16 mouse cellular contexts compared by ENCODE assay signal in the genomic region with DNA sequence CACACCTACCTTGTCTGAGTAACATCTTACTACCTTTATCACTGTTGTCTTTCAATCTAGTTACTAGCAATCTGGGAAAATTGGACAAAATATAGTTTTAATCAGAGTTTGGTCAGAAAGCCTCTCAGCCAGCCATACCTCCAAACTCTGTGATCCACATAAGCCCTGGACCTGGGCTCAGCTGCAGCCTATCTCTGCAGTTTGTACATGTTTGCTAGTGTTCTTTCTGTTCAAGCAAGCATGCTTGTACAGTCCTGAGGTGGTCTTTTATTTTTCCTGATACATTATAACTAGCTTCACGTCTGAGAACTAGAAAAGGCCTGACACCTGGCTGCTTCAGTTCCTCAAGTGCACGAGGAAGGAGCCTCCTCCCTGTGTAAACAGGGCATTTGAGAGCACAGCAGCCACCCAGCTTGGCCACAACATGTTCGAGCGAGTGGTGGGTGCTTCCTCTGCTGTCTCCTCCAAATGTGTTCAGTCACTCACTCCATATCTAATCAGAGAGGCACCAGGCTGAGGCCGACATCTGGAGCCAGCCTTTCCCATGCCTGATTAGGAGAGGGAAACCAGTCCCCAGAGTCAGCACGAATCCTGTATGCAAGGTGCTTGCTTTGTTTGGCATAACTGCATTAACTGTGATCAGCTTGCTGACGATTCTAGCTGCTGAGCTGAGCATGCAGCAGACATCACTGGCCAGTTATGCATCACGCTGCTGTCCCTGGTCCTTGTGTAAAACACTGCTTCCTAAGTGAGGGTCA. TPM values are rescaled to one million over a fixed set of nuclear protein-coding genes. Genes with fewer than 3 reads are reported as not detected.
DNase-seq lines count a peak whose midpoint lies in the region; ATAC-seq lines count a peak whose summit lies in the region.
"Had no signal": no experiment of that assay in that cellular context is flagged by ENCODE, and none has a peak within 500 bp of the region (broad histone marks: within the 10 kb centered on the region; RNA-seq: fewer than 3 reads in every experiment).

No protein-coding gene starts in this region.

- H3K9ac ChIP-seq in midbrain, embryonic 12.5 days (replicated peaks), result no peak overlapping the region
- H3K9ac ChIP-seq: lung, embryonic 15.5 days had no signal

- H3K4me3 ChIP-seq in heart, embryonic 10.5 days, result 0 out of 2 replicates have a peak overlapping the region, but pooled peaks have one; percentile 1
- no peak overlapping the region for H3K4me3 ChIP-seq in midbrain, embryonic 12.5 days
- no peak overlapping the region for H3K4me3 ChIP-seq in midbrain, embryonic 10.5 days
- H3K4me3 ChIP-seq: gastrocnemius, adult 2 months; lung, embryonic 15.5 days had no signal

- H3K4me2 ChIP-seq in midbrain, embryonic 12.5 days (replicated peaks), result no peak overlapping the region
- H3K4me2 ChIP-seq: lung, embryonic 15.5 days had no signal

- peaks cover 29% of the 10 kb centered on the region for H3K4me1 ChIP-seq in heart, embryonic 10.5 days
- H3K4me1 ChIP-seq in midbrain, embryonic 12.5 days, result no peaks in the 10 kb centered on the region
- no peaks in the 10 kb centered on the region for H3K4me1 ChIP-seq in midbrain, embryonic 10.5 days
- H3K4me1 ChIP-seq: lung, embryonic 15.5 days had no signal

- peaks cover 83% of the 10 kb centered on the region for H3K36me3 ChIP-seq in heart, embryonic 10.5 days
- peaks cover 94% of the 10 kb centered on the region for H3K36me3 ChIP-seq in midbrain, embryonic 12.5 days
- peaks cover 100% of the 10 kb centered on the region for H3K36me3 ChIP-seq in midbrain, embryonic 10.5 days

- H3K27ac ChIP-seq in heart, embryonic 10.5 days, result peak overlapping the region; percentile 84
- H3K27ac ChIP-seq in midbrain, embryonic 12.5 days (replicated peaks), result 0 out of 2 replicates have a peak overlapping the region, but pooled peaks have one; percentile 15
- H3K27ac ChIP-seq in midbrain, embryonic 10.5 days (replicated peaks), result no peak overlapping the region
- H3K27ac ChIP-seq: gastrocnemius, adult 2 months; lung, embryonic 15.5 days had no signal

- WGBS in heart, embryonic 10.5 days, result 28% methylated on average over 8 of the region's 8 CpGs
- WGBS in midbrain, embryonic 12.5 days, result 80% methylated on average over 8 of the region's 8 CpGs
- 82% methylated on average over 8 of the region's 8 CpGs for WGBS in midbrain, embryonic 10.5 days

- DNase-seq in heart, embryonic 10.5 days (ENCODE audit: low spot score), result peak; percentile 89
- no peak for DNase-seq in heart, adult 9 months (ENCODE audit: low spot score in 2 of 2)
- no peak for DNase-seq in midbrain, embryonic 10.5 days (ENCODE audit: low spot score)
- DNase-seq in c-Kit-positive CD71-positive TER-119-positive erythroid progenitor cells, embryonic 14.5 days (ENCODE audit: low spot score), result peak; percentile 73
- no peak for DNase-seq in adrenal gland, adult 2 months
- no peak for DNase-seq in thymus, postnatal 0 days (ENCODE audit: low spot score)
- DNase-seq: adrenal gland, adult 8-10 months; cerebellum, postnatal 14 days; gastrocnemius, adult 2 months; kidney, postnatal 14 days; spleen, adult 18-20 months; thymus, adult 18-20 months had no signal

- no peaks in the 10 kb centered on the region for H3K27me3 ChIP-seq in heart, embryonic 10.5 days (ENCODE audit: insufficient read depth, poor library complexity, severe bottlenecking)
- H3K27me3 ChIP-seq in midbrain, embryonic 12.5 days, result no peaks in the 10 kb centered on the region
- H3K27me3 ChIP-seq in midbrain, embryonic 10.5 days (ENCODE audit: low read depth, poor library complexity, severe bottlenecking), result no peaks in the 10 kb centered on the region
- H3K27me3 ChIP-seq: lung, embryonic 15.5 days; Patski had no signal

- no peak for ATAC-seq in midbrain, embryonic 12.5 days (ENCODE audit: low FRiP score, low read depth)
- peak; percentile 95 for ATAC-seq in megakaryocyte progenitor cell, adult 5-6 weeks (replicated peaks; ENCODE audit: poor library complexity)
- ATAC-seq: Patski had no signal

- no peaks in the 10 kb centered on the region for H3K9me3 ChIP-seq in heart, embryonic 10.5 days
- H3K9me3 ChIP-seq in midbrain, embryonic 12.5 days, result no peaks in the 10 kb centered on the region
- no peaks in the 10 kb centered on the region for H3K9me3 ChIP-seq in midbrain, embryonic 10.5 days (replicated peaks)
- H3K9me3 ChIP-seq: lung, embryonic 15.5 days had no signal

RNA-seq across cellular contexts. Expression of gene Ints14, which starts 24.5 kb away (rescaled TPM):
- 55.4 and 58.3 TPM in 2 replicates for polyA plus RNA-seq in heart, embryonic 10.5 days (2016; fragmentation: Nextera tagmentation; extraction: Ambion mirVana)
- polyA plus RNA-seq in midbrain, embryonic 12.5 days (2016; fragmentation: Nextera tagmentation; extraction: Ambion mirVana), result 58.4 and 60.4 TPM in 2 replicates
- 69.7 and 74.0 TPM in 2 replicates for polyA plus RNA-seq in midbrain, embryonic 10.5 days (2016; fragmentation: Nextera tagmentation; extraction: Ambion mirVana)
- 32.2 and 32.9 TPM in 2 replicates for total RNA-seq in megakaryocyte progenitor cell, adult 5-6 weeks (2015)
- total RNA-seq in megakaryocyte progenitor cell, adult 5-6 weeks (2017), result 31.1 and 33.9 TPM in 2 replicates
- total RNA-seq in adrenal gland, adult 2 months (2021), result 10 to 100 TPM; 25.5 to 27.6 TPM
- 7.5 and 9.9 TPM in 2 replicates for polyA plus RNA-seq in adrenal gland, adult 2 months (2012; rRNA removed)
- 50.9 and 54.2 TPM in 2 replicates for polyA plus RNA-seq in thymus, postnatal 0 days (2015; fragmentation: Nextera tagmentation; extraction: Ambion mirVana)

RNA-seq across cellular contexts. Expression of gene Slc24a1, which starts 33.8 kb away (rescaled TPM):
- 0.08 and 0.09 TPM in 2 replicates for polyA plus RNA-seq in heart, embryonic 10.5 days (2016; fragmentation: Nextera tagmentation; extraction: Ambion mirVana)
- polyA plus RNA-seq in midbrain, embryonic 12.5 days (2016; fragmentation: Nextera tagmentation; extraction: Ambion mirVana), result not detected in 2 replicates
- polyA plus RNA-seq in midbrain, embryonic 10.5 days (2016; fragmentation: Nextera tagmentation; extraction: Ambion mirVana), result 0.02 TPM in 1 of 2 replicates, not detected in the other
- not detected in 2 replicates for total RNA-seq in megakaryocyte progenitor cell, adult 5-6 weeks (2015)
- total RNA-seq in megakaryocyte progenitor cell, adult 5-6 weeks (2017), result not detected in 2 replicates
- total RNA-seq in adrenal gland, adult 2 months (2021), result not detected
- not detected in 2 replicates for polyA plus RNA-seq in adrenal gland, adult 2 months (2012; rRNA removed)
- polyA plus RNA-seq in thymus, postnatal 0 days (2015; fragmentation: Nextera tagmentation; extraction: Ambion mirVana), result 0.06 and 0.08 TPM in 2 replicates
- total RNA-seq: adrenal gland, adult 8-10 months; gastrocnemius, adult 2 months had no signal

RNA-seq across cellular contexts. Expression of gene Hacd3, which starts 36.3 kb away (rescaled TPM):
- polyA plus RNA-seq in heart, embryonic 10.5 days (2016; fragmentation: Nextera tagmentation; extraction: Ambion mirVana), result 67.6 and 78.7 TPM in 2 replicates
- 148 and 157 TPM in 2 replicates for polyA plus RNA-seq in midbrain, embryonic 12.5 days (2016; fragmentation: Nextera tagmentation; extraction: Ambion mirVana)
- polyA plus RNA-seq in midbrain, embryonic 10.5 days (2016; fragmentation: Nextera tagmentation; extraction: Ambion mirVana), result 110 and 123 TPM in 2 replicates
- 23.5 and 27.6 TPM in 2 replicates for total RNA-seq in megakaryocyte progenitor cell, adult 5-6 weeks (2015)
- 47.8 and 52.9 TPM in 2 replicates for total RNA-seq in megakaryocyte progenitor cell, adult 5-6 weeks (2017)
- total RNA-seq in adrenal gland, adult 2 months (2021), result 100 to 1,000 TPM; 255 to 306 TPM
- polyA plus RNA-seq in adrenal gland, adult 2 months (2012; rRNA removed), result 177 and 180 TPM in 2 replicates
- polyA plus RNA-seq in thymus, postnatal 0 days (2015; fragmentation: Nextera tagmentation; extraction: Ambion mirVana), result 61.8 and 64.0 TPM in 2 replicates

RNA-seq across cellular contexts. Expression of gene Dpp8, which starts 47.0 kb away (rescaled TPM):
- polyA plus RNA-seq in heart, embryonic 10.5 days (2016; fragmentation: Nextera tagmentation; extraction: Ambion mirVana), result 35.2 and 36.2 TPM in 2 replicates
- polyA plus RNA-seq in midbrain, embryonic 12.5 days (2016; fragmentation: Nextera tagmentation; extraction: Ambion mirVana), result 57.0 and 59.0 TPM in 2 replicates
- polyA plus RNA-seq in midbrain, embryonic 10.5 days (2016; fragmentation: Nextera tagmentation; extraction: Ambion mirVana), result 37.6 and 44.4 TPM in 2 replicates
- 74.2 and 77.9 TPM in 2 replicates for total RNA-seq in megakaryocyte progenitor cell, adult 5-6 weeks (2015)
- 86.9 and 102 TPM in 2 replicates for total RNA-seq in megakaryocyte progenitor cell, adult 5-6 weeks (2017)
- total RNA-seq in adrenal gland, adult 2 months (2021), result 10 to 100 TPM; 85.8 to 89.5 TPM
- polyA plus RNA-seq in adrenal gland, adult 2 months (2012; rRNA removed), result 26.4 and 39.7 TPM in 2 replicates
- 29.4 and 30.6 TPM in 2 replicates for polyA plus RNA-seq in thymus, postnatal 0 days (2015; fragmentation: Nextera tagmentation; extraction: Ambion mirVana)

Comparison
In these comparisons a context has a peak if more than half of its experiments do, and no peak if none do; other contexts are left out.
1. DNase-seq: peak in heart, embryonic 10.5 days (single experiment) and c-Kit-positive CD71-positive TER-119-positive erythroid progenitor cells, embryonic 14.5 days (single experiment); none in heart, adult 9 months (0 of 2), midbrain, embryonic 10.5 days (single experiment), adrenal gland, adult 2 months (single experiment) and thymus, postnatal 0 days (single experiment).